Mouse (Mus musculus) gastrocnemius, postnatal 4 days (tissue): ENCODE results near the gene Vmn2r38. TPM values are rescaled to one million over a fixed set of nuclear protein-coding genes. Genes with fewer than 3 reads are reported as not detected.
"Not testable (repeated sequence)": the region's sequence is repeated elsewhere in the genome, so short reads cannot be mapped to it uniquely, and the experiment has no call there.

Experiments used
- DNase-seq, 2 experiments: peaks; one replicate each; pipeline ENCODE4 v3.0.0; 2021 to 2022; ENCODE audit warnings: low spot score in 2 of 2, mixed read lengths in 2 of 2
- long read RNA-seq, 2 experiments: library from polyadenylated mRNA; stranded (forward); transcript quantifications; one replicate each; pipeline ENCODE4 v2.0.0; 2021
- total RNA-seq, 2 experiments: library from RNA; stranded (reverse); gene quantifications; 2 replicates each; pipeline ENCODE4 v1.2.3; 2021

Vmn2r38 gene
- not detected for total RNA-seq
- long read RNA-seq, experiment 1 = 0 reads
- long read RNA-seq, experiment 2 = 0 reads

- DNase-seq = not testable (repeated sequence)
Measured at GRCm38 (mm10) chr7:9097781-9098180, at the start of gene Vmn2r38. Gene Vmn2r38 (minus strand): TSS chr7:9097881.

- DNase-seq = not testable (repeated sequence)
Measured at GRCm38 (mm10) chr7:9065353-9065752, 32.3 kb downstream of the Vmn2r38 start.

GRCm38 (mm10) chr7:9030698-9031097, 67.0 kb downstream of the Vmn2r38 start, which contains the start of gene Vmn2r39:
Gene Vmn2r39 (minus strand): TSS chr7:9030798.
- not testable (repeated sequence) for DNase-seq

Other genes with a start within 250 kb of the Vmn2r38 start
- not detected for gene Vmn2r40, start 166.4 kb downstream of the Vmn2r38 start, total RNA-seq
- not detected for gene Vmn2r39, start 67.1 kb downstream of the Vmn2r38 start, total RNA-seq
- gene Vmn2r37, start 125.8 kb upstream of the Vmn2r38 start, total RNA-seq = not detected